Comparison of ENCODE assay signal across 8 mouse cellular contexts in genomic region chr7:28451531-28452360, GRCm38 (mm10). TPM values are rescaled to one million over a fixed set of nuclear protein-coding genes. Genes with fewer than 3 reads are reported as not detected.
DNase-seq lines count a peak whose midpoint lies in the region; ATAC-seq and TF ChIP-seq lines count a peak whose summit lies in the region.

Gene Lrfn1 (plus strand): TSS chr7:28451980.

- in situ Hi-C loops in ES-E14 (cut with MboI; ENCODE audit: low sequenced_read_pairs in 2 of 2, unreplicated experiment in 2 of 2) = loop anchor here in 1 of 2 experiments (5.0 kb wide), 1 partner anchor 76 kb away; no protein-coding TSS in a partner anchor

- peak within 1 kb of the TSS; percentile 85 for H3K4me3 ChIP-seq in kidney, embryonic 15.5 days (replicated peaks)
- peak within 1 kb of the TSS; percentile 66 to 99 for H3K4me3 ChIP-seq in ES-E14 (ENCODE audit: insufficient read depth in 1 of 2, low read depth in 1 of 2, low read length in 2 of 2, poor library complexity in 1 of 2, severe bottlenecking in 1 of 2)
- H3K4me3 ChIP-seq in heart, postnatal 0 days (ENCODE audit: low read depth, low read length) = peak within 1 kb of the TSS; percentile 59
- H3K4me3 ChIP-seq in limb, embryonic 12.5 days (replicated peaks) = peak within 1 kb of the TSS; percentile 90
- H3K4me3 ChIP-seq in neural tube, embryonic 15.5 days (replicated peaks) = peak within 1 kb of the TSS; percentile 82

- H3K9ac ChIP-seq in kidney, embryonic 15.5 days = peak within 1 kb of the TSS; percentile 82
- H3K9ac ChIP-seq in ES-E14 (ENCODE audit: insufficient read depth, low read depth, low read length, poor library complexity, severe bottlenecking) = peak within 1 kb of the TSS; percentile 87
- H3K9ac ChIP-seq in heart, postnatal 0 days (replicated peaks; ENCODE audit: low read depth, low read length) = peak within 1 kb of the TSS; percentile 58
- peak within 1 kb of the TSS; percentile 92 for H3K9ac ChIP-seq in limb, embryonic 12.5 days (replicated peaks)
- H3K9ac ChIP-seq in neural tube, embryonic 15.5 days (replicated peaks) = peak within 1 kb of the TSS; percentile 89

- H3K4me2 ChIP-seq in kidney, embryonic 15.5 days = peak within 1 kb of the TSS; percentile 98
- peak within 1 kb of the TSS; percentile 100 for H3K4me2 ChIP-seq in heart, postnatal 0 days (ENCODE audit: low read depth, low read length)
- H3K4me2 ChIP-seq in limb, embryonic 12.5 days = peak within 1 kb of the TSS; percentile 95
- peak within 1 kb of the TSS; percentile 80 for H3K4me2 ChIP-seq in neural tube, embryonic 15.5 days

- TF ChIP-seq EP300 in heart, postnatal 0 days (IDR thresholded peaks at IDR 0.05; ENCODE audit: low read depth) = no peak

- no peak for TF ChIP-seq CTCF in heart, postnatal 0 days (IDR thresholded peaks at IDR 0.05; ENCODE audit: low read depth)

- H3K27ac ChIP-seq in kidney, embryonic 15.5 days = peak within 1 kb of the TSS; percentile 62
- H3K27ac ChIP-seq in ES-E14 (ENCODE audit: insufficient read depth, low read depth, low read length, poor library complexity, severe bottlenecking) = 0 out of 2 replicates have a peak within 1 kb of the TSS, but pooled peaks have one; percentile 15
- no peak within 1 kb of the TSS for H3K27ac ChIP-seq in heart, postnatal 0 days (ENCODE audit: low read depth)
- peak within 1 kb of the TSS; percentile 78 for H3K27ac ChIP-seq in limb, embryonic 12.5 days
- peak within 1 kb of the TSS; percentile 81 for H3K27ac ChIP-seq in neural tube, embryonic 15.5 days (replicated peaks)

- WGBS in kidney, embryonic 15.5 days = 1% methylated on average over 42 of the region's 97 CpGs
- 1% methylated on average over 29 of the region's 97 CpGs for WGBS in heart, postnatal 0 days
- WGBS in limb, embryonic 12.5 days = under 1% methylated on average over 59 of the region's 97 CpGs
- under 1% methylated on average over 19 of the region's 97 CpGs for whole genome bisulfite sequencing in neural tube, embryonic 15.5 days

- DNase-seq in kidney, adult 8-10 months = no peak
- no peak for DNase-seq in ES-E14 (ENCODE audit: low read depth, low spot score)
- DNase-seq in cerebellum, adult 8-10 months = peak; percentile 48
- no peak for DNase-seq in heart, postnatal 0 days (ENCODE audit: low spot score)
- no peak for DNase-seq in thymus, postnatal 25 days

- no peaks in the 10 kb centered on the region for H3K9me3 ChIP-seq in kidney, embryonic 15.5 days (replicated peaks)
- H3K9me3 ChIP-seq in ES-E14 (ENCODE audit: control insufficient read depth, insufficient read depth, low read depth, low read length) = no peaks in the 10 kb centered on the region
- H3K9me3 ChIP-seq in heart, postnatal 0 days (replicated peaks; ENCODE audit: control insufficient read depth, low read length) = no peaks in the 10 kb centered on the region
- no peaks in the 10 kb centered on the region; the same call in 1 of the 2 replicates for H3K9me3 ChIP-seq in limb, embryonic 12.5 days
- H3K9me3 ChIP-seq in neural tube, embryonic 15.5 days (replicated peaks) = no peaks in the 10 kb centered on the region

- H3K4me1 ChIP-seq in kidney, embryonic 15.5 days = peaks cover 21% of the 10 kb centered on the region
- peaks cover 7 to 16% of the 10 kb centered on the region in 2 experiments for H3K4me1 ChIP-seq in ES-E14 (ENCODE audit: control insufficient read depth in 2 of 2, insufficient read depth in 2 of 2, low read length in 2 of 2, poor library complexity in 1 of 2)
- no peaks in the 10 kb centered on the region for H3K4me1 ChIP-seq in heart, postnatal 0 days (ENCODE audit: control insufficient read depth, insufficient read depth)
- peaks cover 21% of the 10 kb centered on the region for H3K4me1 ChIP-seq in limb, embryonic 12.5 days (replicated peaks)
- peaks cover 23% of the 10 kb centered on the region for H3K4me1 ChIP-seq in neural tube, embryonic 15.5 days

- peak; percentile 86 for ATAC-seq in kidney, embryonic 15.5 days (replicated peaks; ENCODE audit: low FRiP score)
- ATAC-seq in heart, postnatal 0 days (ENCODE audit: insufficient read depth, low read depth) = peak; percentile 63
- ATAC-seq in limb, embryonic 12.5 days (ENCODE audit: insufficient number of reproducible peaks, insufficient read depth, low FRiP score, low TSS enrichment, low read depth) = peak; percentile 74
- ATAC-seq in neural tube, embryonic 15.5 days (ENCODE audit: low FRiP score) = peak; percentile 77

- peaks cover 14% of the 10 kb centered on the region; the same call in 1 of the 2 replicates for H3K36me3 ChIP-seq in kidney, embryonic 15.5 days
- H3K36me3 ChIP-seq in ES-E14 (ENCODE audit: control insufficient read depth, insufficient read depth, low read length, poor library complexity, severe bottlenecking) = 0 out of 2 replicates have a peak, but pooled peaks cover 1% of the 10 kb centered on the region
- no peaks in the 10 kb centered on the region for H3K36me3 ChIP-seq in heart, postnatal 0 days (replicated peaks; ENCODE audit: control insufficient read depth, insufficient read depth, low read length)
- peaks cover 25% of the 10 kb centered on the region for H3K36me3 ChIP-seq in limb, embryonic 12.5 days
- H3K36me3 ChIP-seq in neural tube, embryonic 15.5 days = peaks cover 20% of the 10 kb centered on the region

- no peaks in the 10 kb centered on the region for H3K27me3 ChIP-seq in kidney, embryonic 15.5 days
- no peaks in the 10 kb centered on the region for H3K27me3 ChIP-seq in heart, postnatal 0 days (ENCODE audit: control insufficient read depth, insufficient read depth, low read length)
- H3K27me3 ChIP-seq in limb, embryonic 12.5 days = no peaks in the 10 kb centered on the region
- no peaks in the 10 kb centered on the region for H3K27me3 ChIP-seq in neural tube, embryonic 15.5 days (replicated peaks)

TF ChIP-seq in ES-E14, 5 proteins besides CTCF, POLR2A, EP300 and RAD21:
- TF ChIP-seq ZNF384 (IDR thresholded peaks at IDR 0.05; ENCODE audit: low read depth, low read length) = no peak
- TF ChIP-seq CHD2 (IDR thresholded peaks at IDR 0.05; ENCODE audit: low read depth, low read length) = no peak
- no peak for TF ChIP-seq HCFC1 (IDR thresholded peaks at IDR 0.05; ENCODE audit: borderline replicate concordance, insufficient read depth, low read length)
- TF ChIP-seq MAFK (IDR thresholded peaks at IDR 0.05; ENCODE audit: insufficient read depth, low read depth, low read length) = no peak

RNA-seq across cellular contexts. Expression of gene Lrfn1, which starts in this region (rescaled TPM):
- polyA plus RNA-seq in kidney, embryonic 15.5 days (2015; fragmentation: Nextera tagmentation; extraction: Ambion mirVana) = 2.6 and 2.8 TPM in 2 replicates
- total RNA-seq in ES-E14 (2012; rRNA removed) = 17.1 and 32.6 TPM in 2 replicates
- 1.4 and 3.9 TPM in 2 replicates for total RNA-seq in heart, postnatal 0 days (2014; rRNA removed; ENCODE audit: low replicate concordance)
- polyA plus RNA-seq in heart, postnatal 0 days (2015; fragmentation: Nextera tagmentation; extraction: Ambion mirVana) = 0.31 and 0.55 TPM in 2 replicates
- 7.5 and 7.9 TPM in 2 replicates for polyA plus RNA-seq in limb, embryonic 12.5 days (2016; fragmentation: Nextera tagmentation; extraction: Ambion mirVana)
- polyA plus RNA-seq in neural tube, embryonic 15.5 days (2015; fragmentation: Nextera tagmentation; extraction: Ambion mirVana) = 16.0 and 18.7 TPM in 2 replicates
